Mouse (Mus musculus) brain, embryonic 14.5 days (tissue): ENCODE measurements around the gene Macf1. TPM values are rescaled to one million over a fixed set of nuclear protein-coding genes. Genes with fewer than 3 reads are reported as not detected.

Source experiments
- DNase-seq: peaks from one replicate; pipeline ENCODE4 v3.0.0-alpha.2; 2011; ENCODE audit warnings: low read depth
- CTCF ChIP-seq: fragments of 200-500 bp; IDR thresholded peaks from 2 replicates; pipeline ENCODE4 v1.5.1; 2012; ENCODE audit warnings: inconsistent platforms, mild to moderate bottlenecking, moderate library complexity, borderline replicate concordance; ENCODE audit not compliant: insufficient read depth, insufficient read length; ENCODE audit errors: extremely low read depth
- POLR2A ChIP-seq: fragments of 200-500 bp; IDR thresholded peaks from 2 replicates; pipeline ENCODE4 v1.6.1; 2012; ENCODE audit warnings: mild to moderate bottlenecking, inconsistent platforms, borderline replicate concordance; ENCODE audit not compliant: poor library complexity, insufficient read depth, insufficient read length, severe bottlenecking; ENCODE audit errors: extremely low read depth
- polyA plus RNA-seq: library from polyadenylated mRNA; depleted of rRNA; stranded (reverse); fragments of >200 nt; gene quantifications from 2 replicates; pipeline ENCODE4 v1.2.3, GENCODE M21; 2012; rRNA removed

The Macf1 gene
- polyA plus RNA-seq, 1 experiment: 183 TPM

DNA sequence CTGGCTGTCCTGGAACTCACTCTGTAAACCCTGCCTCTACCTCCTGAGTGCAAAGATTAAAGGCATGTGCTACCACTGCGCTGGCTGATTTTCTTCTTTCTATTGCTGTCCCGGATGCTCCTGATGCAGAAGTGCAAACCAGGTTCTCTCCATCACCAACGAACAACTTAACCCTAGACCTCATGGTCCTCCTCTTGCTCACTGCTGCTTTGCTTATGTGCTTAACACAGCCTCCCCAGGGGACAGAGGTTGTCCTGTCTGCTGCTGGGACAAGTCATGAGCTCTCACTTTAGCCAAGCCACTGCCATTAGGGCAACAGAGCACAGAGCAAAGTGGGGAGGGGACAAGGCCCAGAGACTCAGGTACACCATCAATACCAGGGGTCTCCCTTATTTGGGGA is 369.7 kb downstream of the Macf1 start:
- TF ChIP-seq CTCF (no peak), POLR2A (no peak)
- no peak for DNase-seq

DNA sequence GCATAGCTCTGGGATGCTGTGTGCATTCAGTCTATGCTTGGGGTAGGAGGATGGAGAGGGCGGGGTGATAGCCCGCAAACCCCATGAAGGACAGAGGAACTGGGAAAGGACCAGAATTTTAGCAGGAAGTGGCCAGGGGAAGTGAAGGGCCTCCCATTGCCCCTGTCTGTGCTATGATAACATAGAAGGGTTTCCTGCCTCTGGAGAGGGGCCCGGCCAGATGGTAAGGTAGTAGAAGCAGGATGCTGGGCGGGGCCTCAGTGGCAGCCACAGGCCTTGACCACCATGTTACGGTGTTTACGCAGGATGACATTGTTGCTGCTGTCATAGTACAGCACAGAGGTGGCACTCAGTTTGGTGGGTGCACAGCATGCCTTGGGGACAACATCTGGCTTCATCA is 371.1 kb downstream of the Macf1 start:
- no peak for DNase-seq
- TF ChIP-seq CTCF (no peak), POLR2A (no peak)

DNA sequence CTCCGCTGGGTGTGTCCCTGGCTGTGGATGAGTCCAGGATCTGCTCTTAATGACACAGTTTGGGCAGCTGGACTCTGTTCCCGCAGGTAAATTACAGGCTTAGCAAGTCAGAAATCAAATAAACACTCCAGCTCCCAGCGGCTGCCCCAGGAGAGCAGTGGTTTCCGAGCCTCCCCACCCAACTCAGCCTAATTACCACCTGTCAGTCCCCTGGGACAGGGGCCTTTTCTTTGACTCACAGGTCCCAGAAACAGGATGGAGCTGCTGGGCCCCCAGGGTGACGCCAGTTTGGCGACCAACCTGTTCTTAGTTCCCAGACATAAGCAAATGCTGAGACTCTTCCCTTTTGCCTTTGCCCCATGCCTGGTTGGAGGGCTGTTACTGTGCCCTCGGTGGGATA is 372.3 kb downstream of the Macf1 start:
- DNase-seq: no peak
- no peak for TF ChIP-seq CTCF
- TF ChIP-seq POLR2A: no peak

DNA sequence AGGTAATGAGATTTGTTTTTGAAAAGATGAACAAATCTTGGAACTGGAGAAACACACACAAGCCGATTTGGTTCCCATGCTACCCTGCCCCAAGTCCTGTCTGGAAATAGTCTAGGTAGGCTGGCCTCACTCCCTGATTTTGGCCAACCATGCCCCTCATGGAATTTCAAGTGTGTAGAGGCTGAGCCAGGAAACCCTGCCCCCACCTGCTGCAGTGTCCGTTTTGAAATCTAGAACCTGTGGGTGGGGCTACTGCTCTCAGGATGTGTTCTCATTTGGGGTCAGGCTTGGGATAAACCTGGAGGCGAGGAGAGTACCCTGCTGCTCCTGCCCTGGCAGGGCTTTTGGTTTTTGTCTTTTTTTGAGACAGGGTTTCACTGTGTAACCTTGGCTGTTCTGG is 375.9 kb downstream of the Macf1 start:
- DNase-seq: no peak
- no peak for TF ChIP-seq POLR2A
- no peak for TF ChIP-seq CTCF

DNA sequence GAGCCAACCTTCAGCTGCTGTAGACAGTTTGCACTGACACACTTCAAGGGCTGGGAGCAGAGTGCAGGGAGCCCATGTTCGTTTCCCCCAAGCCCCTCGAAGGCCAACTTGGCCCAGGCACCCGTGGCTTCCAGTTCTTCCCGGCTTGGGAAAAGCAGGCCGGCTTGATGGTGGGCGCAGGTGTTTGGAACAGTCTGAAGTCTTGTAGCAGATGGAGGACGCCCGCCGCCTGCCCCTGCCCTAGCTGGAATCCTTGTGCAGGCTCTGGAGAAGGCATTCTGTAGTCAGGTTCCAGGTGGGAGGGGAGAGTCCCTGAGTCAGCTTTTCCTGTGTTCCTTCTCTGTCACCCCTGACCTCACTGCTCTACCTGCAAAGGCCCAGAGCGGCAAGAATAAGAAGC is 377.2 kb downstream of the Macf1 start:
- peak; percentile 9 for DNase-seq
- TF ChIP-seq POLR2A (no peak), CTCF (no peak)

DNA sequence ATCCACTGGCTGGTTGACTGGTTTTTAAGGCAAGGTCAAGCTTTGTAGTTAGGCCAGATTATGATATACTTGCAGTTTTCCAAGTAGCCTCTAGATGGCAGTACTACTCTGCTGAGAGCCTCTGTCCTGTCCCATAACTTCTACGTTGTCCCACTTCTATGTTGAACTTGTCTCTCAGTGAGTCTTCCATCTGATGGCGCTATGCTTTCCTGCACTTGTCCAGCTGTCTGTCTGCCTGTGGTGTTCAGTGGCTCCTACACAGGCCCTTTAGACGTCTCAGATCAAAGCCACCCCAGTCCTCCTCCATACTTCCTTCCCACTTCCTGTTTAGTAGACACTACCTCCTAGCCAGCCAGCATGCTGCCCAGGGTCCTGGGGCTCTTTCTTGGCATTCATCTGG is 378.4 kb downstream of the Macf1 start:
- DNase-seq: peak; percentile 57

More for the DNA sequence above, 378.4 kb downstream of the Macf1 start:
- TF ChIP-seq CTCF (peak; percentile 71), POLR2A (no peak)

Other genes with a start within 250 kb of the Macf1 start
- gene Ndufs5, start 33.8 kb upstream of the Macf1 start, polyA plus RNA-seq: 229 and 240 TPM in 2 replicates
- 63.2 and 74.9 TPM in 2 replicates for gene Akirin1, start 66.0 kb upstream of the Macf1 start, polyA plus RNA-seq
- 1.4 and 1.5 TPM in 2 replicates for gene Rhbdl2, start 103.5 kb upstream of the Macf1 start, polyA plus RNA-seq
- gene 4933427I04Rik, start 175.3 kb upstream of the Macf1 start, polyA plus RNA-seq: not detected in 2 replicates
- 11.1 and 11.7 TPM in 2 replicates for gene Mycbp, start 220.5 kb upstream of the Macf1 start, polyA plus RNA-seq
- 57.8 and 60.0 TPM in 2 replicates for gene Rragc, start 233.1 kb upstream of the Macf1 start, polyA plus RNA-seq
- gene 4930535I16Rik, start 233.7 kb upstream of the Macf1 start, polyA plus RNA-seq: not detected in 2 replicates